8 mouse cellular contexts compared by ENCODE assay signal in genomic region chr9:16499621-16500381, GRCm38 (mm10). TPM values are rescaled to one million over a fixed set of nuclear protein-coding genes. Genes with fewer than 3 reads are reported as not detected.
DNase-seq lines count a peak whose midpoint lies in the region; ATAC-seq and TF ChIP-seq lines count a peak whose summit lies in the region.

No protein-coding gene starts in this region.

- no peaks in the 10 kb centered on the region for H3K27me3 ChIP-seq in kidney, postnatal 0 days (ENCODE audit: insufficient read depth, low read length)
- peaks cover 53% of the 10 kb centered on the region for H3K27me3 ChIP-seq in liver, embryonic 11.5 days (replicated peaks; ENCODE audit: control insufficient read depth, insufficient read depth, low read length)
- H3K27me3 ChIP-seq in neural tube, embryonic 12.5 days (replicated peaks), result no peaks in the 10 kb centered on the region

- H3K4me1 ChIP-seq in kidney, postnatal 0 days (replicated peaks; ENCODE audit: insufficient read depth, low read length), result no peaks in the 10 kb centered on the region
- H3K4me1 ChIP-seq in liver, embryonic 11.5 days (replicated peaks; ENCODE audit: control insufficient read depth, insufficient read depth, low read length), result no peaks in the 10 kb centered on the region
- H3K4me1 ChIP-seq in neural tube, embryonic 12.5 days, result peaks cover 18% of the 10 kb centered on the region

- H3K4me3 ChIP-seq in kidney, postnatal 0 days (replicated peaks; ENCODE audit: low read depth, low read length), result peak overlapping the region; percentile 63
- H3K4me3 ChIP-seq in liver, embryonic 11.5 days (ENCODE audit: low read depth, low read length), result peak overlapping the region; percentile 52
- peak overlapping the region; percentile 69 for H3K4me3 ChIP-seq in neural tube, embryonic 12.5 days

- ATAC-seq in kidney, postnatal 0 days (replicated peaks; ENCODE audit: low FRiP score, low read depth), result peak; percentile 38
- ATAC-seq in liver, embryonic 11.5 days (replicated peaks; ENCODE audit: low FRiP score), result 0 out of 2 replicates have a peak, but pooled peaks have one; percentile 3
- ATAC-seq in neural tube, embryonic 12.5 days (ENCODE audit: low FRiP score, low read depth), result peak; percentile 35

- peak overlapping the region; percentile 25; the same call in 1 of the 2 replicates for H3K27ac ChIP-seq in kidney, postnatal 0 days
- no peak overlapping the region for H3K27ac ChIP-seq in liver, embryonic 11.5 days (ENCODE audit: low read depth, low read length)
- peak overlapping the region; percentile 76 for H3K27ac ChIP-seq in neural tube, embryonic 12.5 days

- TF ChIP-seq CTCF in kidney, postnatal 0 days (IDR thresholded peaks at IDR 0.05; ENCODE audit: low read depth), result no peak

- no peaks in the 10 kb centered on the region for H3K36me3 ChIP-seq in kidney, postnatal 0 days (ENCODE audit: insufficient read depth, low read length)
- H3K36me3 ChIP-seq in liver, embryonic 11.5 days (ENCODE audit: control insufficient read depth, insufficient read depth, low read length), result no peaks in the 10 kb centered on the region
- H3K36me3 ChIP-seq in neural tube, embryonic 12.5 days, result no peaks in the 10 kb centered on the region

- peak; percentile 34 for DNase-seq in gastrocnemius, postnatal 10 days
- no peak for DNase-seq in gastrocnemius, adult 18-20 months (ENCODE audit: low spot score)
- DNase-seq in cerebellum, postnatal 14 days, result peak; percentile 65 to 70
- peak; percentile 57 to 60 for DNase-seq in frontal cortex, postnatal 25 days (ENCODE audit: low spot score in 2 of 2)
- peak; percentile 64 for DNase-seq in kidney, postnatal 0 days (ENCODE audit: low spot score)
- DNase-seq in liver, embryonic 11.5 days (ENCODE audit: low spot score), result peak; percentile 37
- no peak for DNase-seq in spleen, adult 12 weeks (ENCODE audit: low spot score)

- peak overlapping the region; percentile 37; the same call in 1 of the 2 replicates for H3K9ac ChIP-seq in kidney, postnatal 0 days (ENCODE audit: low read depth, low read length)
- peak overlapping the region; percentile 14; the same call in 1 of the 2 replicates for H3K9ac ChIP-seq in liver, embryonic 11.5 days (ENCODE audit: low read depth, low read length)
- peak overlapping the region; percentile 67 for H3K9ac ChIP-seq in neural tube, embryonic 12.5 days

- WGBS in kidney, postnatal 0 days, result under 1% methylated on average over 35 of the region's 35 CpGs
- WGBS in liver, embryonic 11.5 days, result under 1% methylated on average over 35 of the region's 35 CpGs
- WGBS in neural tube, embryonic 12.5 days, result under 1% methylated on average over 35 of the region's 35 CpGs

- H3K4me2 ChIP-seq in kidney, postnatal 0 days (ENCODE audit: low read length), result peak overlapping the region; percentile 97
- H3K4me2 ChIP-seq in liver, embryonic 11.5 days, result peak overlapping the region; percentile 76
- peak overlapping the region; percentile 80 for H3K4me2 ChIP-seq in neural tube, embryonic 12.5 days (replicated peaks)

- H3K9me3 ChIP-seq in kidney, postnatal 0 days (replicated peaks; ENCODE audit: low read length), result no peaks in the 10 kb centered on the region
- no peaks in the 10 kb centered on the region for H3K9me3 ChIP-seq in liver, embryonic 11.5 days (ENCODE audit: control insufficient read depth, low read length)
- no peaks in the 10 kb centered on the region for H3K9me3 ChIP-seq in neural tube, embryonic 12.5 days

RNA-seq across cellular contexts. Expression of gene Fat3, which starts 1.3 kb away (rescaled TPM):
- 1 to 10 TPM; 2.5 to 4.5 TPM for total RNA-seq in gastrocnemius, postnatal 10 days (2021)
- under 1 TPM; 0.37 to 0.45 TPM for total RNA-seq in gastrocnemius, adult 18-20 months (2021)
- 1.3 and 1.5 TPM in 2 replicates for polyA plus RNA-seq in kidney, postnatal 0 days (2015; fragmentation: Nextera tagmentation; extraction: Ambion mirVana)
- polyA plus RNA-seq in liver, embryonic 11.5 days (2014; fragmentation: Nextera tagmentation; extraction: Ambion mirVana), result 1.2 and 1.5 TPM in 2 replicates
- 12.2 and 13.1 TPM in 2 replicates for polyA plus RNA-seq in neural tube, embryonic 12.5 days (2016; fragmentation: Nextera tagmentation; extraction: Ambion mirVana)

Comparison
In these comparisons a context has a peak if more than half of its experiments do, and no peak if none do; other contexts are left out.
1. DNase-seq: peak in gastrocnemius, postnatal 10 days (single experiment), cerebellum, postnatal 14 days (2 of 2), frontal cortex, postnatal 25 days (2 of 2), kidney, postnatal 0 days (single experiment) and liver, embryonic 11.5 days (single experiment); none in gastrocnemius, adult 18-20 months (single experiment) and spleen, adult 12 weeks (single experiment).
2. H3K9ac ChIP-seq: peak in every context shown above with its lines; median percentile 67 in neural tube, embryonic 12.5 days; 37 in kidney, postnatal 0 days; 14 in liver, embryonic 11.5 days.
3. Peak in every context shown above with its lines, with median percentiles within 50 percentile points of each other: ATAC-seq, H3K4me2 ChIP-seq and H3K4me3 ChIP-seq.